Mouse (Mus musculus): Measurements from ENCODE around the gene Grn. TPM values are rescaled to one million over a fixed set of nuclear protein-coding genes. Genes with fewer than 3 reads are reported as not detected.

Grn gene
- polyA plus RNA-seq, 1 experiment from 2014 or later, result 58.8 TPM

DNA sequence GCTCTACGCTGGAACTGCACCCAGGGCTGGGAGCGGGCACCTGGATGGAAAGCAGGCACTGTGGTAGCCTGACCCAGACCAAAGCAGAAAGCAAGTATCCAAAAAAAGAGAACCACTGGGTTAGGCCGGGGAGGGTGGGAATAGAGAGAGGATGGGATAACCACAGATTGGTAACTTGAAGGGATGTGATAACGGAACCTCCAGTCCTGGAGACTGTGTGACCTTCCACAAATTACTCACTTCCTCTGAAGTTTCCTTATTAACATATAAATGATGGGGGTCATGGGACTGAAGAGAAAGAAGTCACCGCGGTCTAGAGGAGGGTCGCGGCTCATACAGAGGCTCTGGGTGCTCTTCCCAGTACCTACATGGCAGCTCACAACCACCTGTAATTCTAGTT is 10.1 kb downstream of the Grn start:
- H3K27me3 ChIP-seq (ENCODE audit: control insufficient read depth, insufficient read depth, low read length), result 0 out of 2 replicates have a peak, but pooled peaks cover 4% of the 10 kb centered on the region
- H3K4me3 ChIP-seq (ENCODE audit: low read depth, low read length), result no peak overlapping the region
- WGBS, result 87% methylated on average over 8 of the region's 8 CpGs
- peaks cover 17% of the 10 kb centered on the region for H3K4me1 ChIP-seq (ENCODE audit: control insufficient read depth, insufficient read depth, low read length)
- no peaks in the 10 kb centered on the region for H3K9me3 ChIP-seq (ENCODE audit: control insufficient read depth, low read length)
- no peak for ATAC-seq (ENCODE audit: insufficient number of reproducible peaks, low FRiP score, low TSS enrichment, low read depth)
- H3K27ac ChIP-seq (replicated peaks; ENCODE audit: low read depth, low read length), result no peak overlapping the region
- H3K36me3 ChIP-seq (ENCODE audit: control insufficient read depth, insufficient read depth, low read length), result peaks cover 10% of the 10 kb centered on the region
- H3K4me2 ChIP-seq (ENCODE audit: low read depth, severe bottlenecking), result no peak overlapping the region
- DNase-seq (ENCODE audit: low spot score), result no peak
- H3K9ac ChIP-seq (ENCODE audit: low read length), result no peak overlapping the region

DNA sequence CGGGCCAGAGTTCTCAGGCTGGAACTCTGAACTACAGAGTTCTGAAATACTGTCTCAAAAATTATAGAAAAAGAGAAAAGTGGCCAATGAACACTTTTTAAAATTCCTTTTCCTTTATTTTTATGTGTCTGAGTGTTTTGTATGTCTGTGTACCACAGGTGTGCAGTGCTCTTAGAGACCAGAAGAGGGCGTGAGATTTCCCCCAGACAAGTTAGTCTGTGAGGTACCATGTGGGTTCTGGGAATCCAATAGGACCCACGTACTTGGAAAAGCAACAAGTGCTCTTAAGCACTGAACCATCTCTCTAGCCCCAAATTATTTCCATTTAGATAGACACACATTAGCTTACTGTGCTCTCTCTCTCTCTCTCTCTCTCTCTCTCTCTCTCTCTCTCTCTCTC is 11.3 kb downstream of the Grn start:
- DNase-seq (ENCODE audit: low spot score), result no peak
- no peak overlapping the region for H3K4me3 ChIP-seq (ENCODE audit: low read depth, low read length)
- no peak overlapping the region for H3K4me2 ChIP-seq (ENCODE audit: low read depth, severe bottlenecking)
- 0 out of 2 replicates have a peak, but pooled peaks cover 4% of the 10 kb centered on the region for H3K27me3 ChIP-seq (ENCODE audit: control insufficient read depth, insufficient read depth, low read length)
- no peak overlapping the region for H3K27ac ChIP-seq (replicated peaks; ENCODE audit: low read depth, low read length)
- ATAC-seq (ENCODE audit: insufficient number of reproducible peaks, low FRiP score, low TSS enrichment, low read depth), result no peak
- no peaks in the 10 kb centered on the region for H3K9me3 ChIP-seq (ENCODE audit: control insufficient read depth, low read length)
- no peak overlapping the region for H3K9ac ChIP-seq (ENCODE audit: low read length)
- H3K4me1 ChIP-seq (ENCODE audit: control insufficient read depth, insufficient read depth, low read length), result peaks cover 28% of the 10 kb centered on the region
- H3K36me3 ChIP-seq (ENCODE audit: control insufficient read depth, insufficient read depth, low read length), result peaks cover 4% of the 10 kb centered on the region; the same call in 1 of the 2 replicates
- 78% methylated on average over 3 of the region's 3 CpGs for WGBS

DNA sequence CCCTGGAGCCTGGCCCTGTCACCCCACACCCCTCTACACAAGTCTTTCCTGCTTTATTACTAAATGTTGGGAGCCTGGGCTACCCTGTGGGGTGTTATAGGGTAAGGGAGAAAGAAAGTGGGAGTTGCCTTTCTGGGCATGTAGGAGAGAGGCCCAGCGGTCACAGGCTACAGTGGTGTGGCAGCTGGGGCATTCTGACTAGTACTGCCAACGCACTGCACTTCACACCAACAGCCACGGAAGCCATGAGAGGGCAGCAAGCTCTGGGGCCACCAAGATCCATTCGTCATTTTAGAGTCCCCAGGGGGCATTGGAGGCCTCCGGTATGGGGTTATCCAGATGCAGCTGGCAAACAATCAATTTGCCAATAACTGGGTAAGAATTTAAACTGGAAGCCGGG is 12.0 kb downstream of the Grn start:
- Histone ChIP-seq H3K36me3 (ENCODE audit: control insufficient read depth, insufficient read depth, low read length) (peaks cover 4% of the 10 kb centered on the region; the same call in 1 of the 2 replicates), H3K4me1 (ENCODE audit: control insufficient read depth, insufficient read depth, low read length) (peaks cover 29% of the 10 kb centered on the region), H3K4me2 (ENCODE audit: low read depth, severe bottlenecking) (no peak overlapping the region), H3K9me3 (ENCODE audit: control insufficient read depth, low read length) (no peaks in the 10 kb centered on the region), H3K27me3 (ENCODE audit: control insufficient read depth, insufficient read depth, low read length) (0 out of 2 replicates have a peak, but pooled peaks cover 4% of the 10 kb centered on the region), H3K9ac (ENCODE audit: low read length) (no peak overlapping the region), H3K27ac (replicated peaks; ENCODE audit: low read depth, low read length) (no peak overlapping the region), H3K4me3 (ENCODE audit: low read depth, low read length) (no peak overlapping the region)
- DNase-seq (ENCODE audit: low spot score) (no peak), ATAC-seq (ENCODE audit: insufficient number of reproducible peaks, low FRiP score, low TSS enrichment, low read depth) (no peak)
- WGBS, result 94% methylated on average over 6 of the region's 6 CpGs

DNA sequence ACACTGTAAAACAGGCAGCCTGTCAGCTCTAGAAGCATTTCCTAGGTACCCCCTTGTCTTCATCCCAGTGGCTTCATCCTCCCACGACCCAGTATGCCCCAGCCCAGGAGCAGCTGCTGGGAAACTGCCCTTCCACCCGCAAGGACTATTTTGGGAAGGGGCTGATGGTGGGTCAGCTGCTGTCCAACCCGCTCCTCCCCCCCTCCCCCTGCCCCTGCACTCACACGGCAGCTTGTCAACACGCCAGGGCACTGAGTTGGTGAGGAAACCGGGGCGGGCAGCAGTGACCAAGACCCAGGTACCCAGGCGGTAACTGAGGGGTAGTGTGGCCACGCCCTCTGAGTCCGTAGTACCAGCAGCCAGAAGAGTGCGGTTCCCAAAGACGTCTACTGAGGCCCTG is 13.6 kb downstream of the Grn start:
- Histone ChIP-seq H3K9ac (ENCODE audit: low read length) (no peak overlapping the region), H3K9me3 (ENCODE audit: control insufficient read depth, low read length) (no peaks in the 10 kb centered on the region), H3K4me1 (ENCODE audit: control insufficient read depth, insufficient read depth, low read length) (peaks cover 22% of the 10 kb centered on the region), H3K27me3 (ENCODE audit: control insufficient read depth, insufficient read depth, low read length) (0 out of 2 replicates have a peak, but pooled peaks cover 5% of the 10 kb centered on the region), H3K4me2 (ENCODE audit: low read depth, severe bottlenecking) (no peak overlapping the region), H3K4me3 (ENCODE audit: low read depth, low read length) (no peak overlapping the region), H3K36me3 (ENCODE audit: control insufficient read depth, insufficient read depth, low read length) (peaks cover 4% of the 10 kb centered on the region; the same call in 1 of the 2 replicates), H3K27ac (replicated peaks; ENCODE audit: low read depth, low read length) (no peak overlapping the region)
- WGBS, result 56% methylated on average over 12 of the region's 12 CpGs
- no peak for DNase-seq (ENCODE audit: low spot score)
- no peak for ATAC-seq (ENCODE audit: insufficient number of reproducible peaks, low FRiP score, low TSS enrichment, low read depth)

DNA sequence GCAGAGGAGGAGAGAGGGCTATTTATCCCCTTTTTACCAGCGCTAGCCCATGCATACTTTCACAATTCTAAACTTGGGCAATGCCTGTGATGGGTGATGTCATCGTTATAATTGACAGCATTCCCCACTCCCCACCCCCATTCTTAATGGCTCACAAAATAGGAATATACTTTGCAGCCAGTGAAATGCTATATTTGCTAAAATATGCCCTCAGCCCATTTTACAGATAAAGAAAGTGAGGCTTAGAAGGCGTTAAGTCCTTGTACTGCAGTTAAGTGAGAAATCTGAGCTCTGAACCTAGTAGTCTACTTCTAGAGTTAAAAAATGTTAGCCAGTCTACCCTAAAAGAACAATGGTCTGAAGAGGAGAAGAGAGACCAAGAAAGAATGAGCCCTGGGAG is 14.2 kb downstream of the Grn start:
- peaks cover 22% of the 10 kb centered on the region for H3K4me1 ChIP-seq (ENCODE audit: control insufficient read depth, insufficient read depth, low read length)
- H3K36me3 ChIP-seq (ENCODE audit: control insufficient read depth, insufficient read depth, low read length), result peaks cover 4% of the 10 kb centered on the region; the same call in 1 of the 2 replicates
- no peaks in the 10 kb centered on the region for H3K9me3 ChIP-seq (ENCODE audit: control insufficient read depth, low read length)
- no peak for DNase-seq (ENCODE audit: low spot score)
- H3K27ac ChIP-seq (replicated peaks; ENCODE audit: low read depth, low read length), result no peak overlapping the region
- 68% methylated on average over 3 of the region's 3 CpGs for WGBS
- no peak overlapping the region for H3K4me3 ChIP-seq (ENCODE audit: low read depth, low read length)
- no peak overlapping the region for H3K4me2 ChIP-seq (ENCODE audit: low read depth, severe bottlenecking)
- H3K9ac ChIP-seq (ENCODE audit: low read length), result no peak overlapping the region
- H3K27me3 ChIP-seq (ENCODE audit: control insufficient read depth, insufficient read depth, low read length), result 0 out of 2 replicates have a peak, but pooled peaks cover 5% of the 10 kb centered on the region
- no peak for ATAC-seq (ENCODE audit: insufficient number of reproducible peaks, low FRiP score, low TSS enrichment, low read depth)

DNA sequence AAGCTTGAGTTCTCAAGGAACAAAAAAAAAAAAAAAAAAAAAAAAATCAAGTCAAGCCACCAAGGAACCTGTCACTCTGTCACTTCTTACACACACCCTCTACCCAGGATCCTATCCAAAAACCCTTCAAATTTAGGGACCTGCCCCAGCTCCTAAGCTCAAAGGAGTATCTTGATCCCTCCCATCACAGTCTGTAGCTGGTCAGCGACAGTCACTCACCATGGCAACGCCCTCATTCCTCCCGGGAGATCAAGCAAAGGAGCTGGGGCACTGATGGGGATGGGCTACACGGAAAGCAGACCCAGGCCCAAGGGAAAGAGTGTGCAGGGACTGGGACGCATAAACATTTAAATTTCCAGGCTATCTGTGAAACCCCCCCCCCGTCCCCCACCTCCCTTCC is 14.7 kb downstream of the Grn start:
- DNase-seq (ENCODE audit: low spot score), result no peak
- no peak overlapping the region for H3K4me3 ChIP-seq (ENCODE audit: low read depth, low read length)

DNA sequence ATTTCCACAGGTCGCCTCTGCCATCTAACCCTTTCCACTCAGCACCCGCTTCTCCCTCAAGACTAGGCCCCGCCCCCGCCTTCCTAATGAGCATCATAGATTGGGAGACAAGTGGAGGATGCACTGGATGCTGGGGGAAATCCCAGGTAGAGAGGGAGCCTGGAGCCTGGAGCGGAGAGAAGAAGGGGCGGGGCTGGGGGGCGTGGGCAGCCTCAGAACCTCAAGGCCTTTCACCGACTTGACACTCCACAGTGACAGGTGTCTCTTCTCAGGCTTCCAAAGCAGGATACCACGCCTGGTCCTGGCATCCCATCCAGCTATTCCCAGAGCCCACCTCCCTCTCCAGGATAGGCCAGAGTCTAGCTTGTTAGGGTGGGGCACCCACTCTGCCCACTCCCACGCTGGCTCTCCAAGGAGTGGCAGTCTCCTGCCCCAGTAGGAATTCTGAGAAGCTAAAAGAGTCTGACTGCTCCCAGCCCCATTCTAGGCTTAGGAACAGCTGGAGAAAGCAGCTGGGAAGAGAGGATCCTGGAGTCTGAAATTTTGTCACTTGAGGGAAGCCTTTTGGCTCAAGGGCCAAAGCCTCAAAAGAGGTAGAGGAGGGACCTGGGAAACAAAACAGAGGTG is 15.3 kb downstream of the Grn start:
- Histone ChIP-seq H3K27ac (replicated peaks; ENCODE audit: low read depth, low read length) (no peak overlapping the region), H3K9me3 (ENCODE audit: control insufficient read depth, low read length) (no peaks in the 10 kb centered on the region), H3K4me2 (ENCODE audit: low read depth, severe bottlenecking) (peak overlapping the region; percentile 55), H3K36me3 (ENCODE audit: control insufficient read depth, insufficient read depth, low read length) (peaks cover 4% of the 10 kb centered on the region; the same call in 1 of the 2 replicates), H3K27me3 (ENCODE audit: control insufficient read depth, insufficient read depth, low read length) (0 out of 2 replicates have a peak, but pooled peaks cover 5% of the 10 kb centered on the region), H3K4me3 (ENCODE audit: low read depth, low read length) (no peak overlapping the region), H3K4me1 (ENCODE audit: control insufficient read depth, insufficient read depth, low read length) (peaks cover 22% of the 10 kb centered on the region), H3K9ac (ENCODE audit: low read length) (no peak overlapping the region)
- ATAC-seq (ENCODE audit: insufficient number of reproducible peaks, low FRiP score, low TSS enrichment, low read depth) (0 out of 2 replicates have a peak, but pooled peaks have one; percentile 15), DNase-seq (ENCODE audit: low spot score) (no peak)
- WGBS, result 11% methylated on average over 10 of the region's 10 CpGs

More for the DNA sequence above, 14.7 kb downstream of the Grn start:
- Histone ChIP-seq H3K9me3 (ENCODE audit: control insufficient read depth, low read length) (no peaks in the 10 kb centered on the region), H3K4me1 (ENCODE audit: control insufficient read depth, insufficient read depth, low read length) (peaks cover 22% of the 10 kb centered on the region), H3K4me2 (ENCODE audit: low read depth, severe bottlenecking) (no peak overlapping the region; the same call in 1 of the 2 replicates), H3K36me3 (ENCODE audit: control insufficient read depth, insufficient read depth, low read length) (peaks cover 4% of the 10 kb centered on the region; the same call in 1 of the 2 replicates), H3K27me3 (ENCODE audit: control insufficient read depth, insufficient read depth, low read length) (0 out of 2 replicates have a peak, but pooled peaks cover 5% of the 10 kb centered on the region), H3K9ac (ENCODE audit: low read length) (peak overlapping the region; percentile 7; the same call in 1 of the 2 replicates), H3K27ac (replicated peaks; ENCODE audit: low read depth, low read length) (no peak overlapping the region)
- WGBS, result 12% methylated on average over 6 of the region's 6 CpGs
- no peak for ATAC-seq (ENCODE audit: insufficient number of reproducible peaks, low FRiP score, low TSS enrichment, low read depth)

DNA sequence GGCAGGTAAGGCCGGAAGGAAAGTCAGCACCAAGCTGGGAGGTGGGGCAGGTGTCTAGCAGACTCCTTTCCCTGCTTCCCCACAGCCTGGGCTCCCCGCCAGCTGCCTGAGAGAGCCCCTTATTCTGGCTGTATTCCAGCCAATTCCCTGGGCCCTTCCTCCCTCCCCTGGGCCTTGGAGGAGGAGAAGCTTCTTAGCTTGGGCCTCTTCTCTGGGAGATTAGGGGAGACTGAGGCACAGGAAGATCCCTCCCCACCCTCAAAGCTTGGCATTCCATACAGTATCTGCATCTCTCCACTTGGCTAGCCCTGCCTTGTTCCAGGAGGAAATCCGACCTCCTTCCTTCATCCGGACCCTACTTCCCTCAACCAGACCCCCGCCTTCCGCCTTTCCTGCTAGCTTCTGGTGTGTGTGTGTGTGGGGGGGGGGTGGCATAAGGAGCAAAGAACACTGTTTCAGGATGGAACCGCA is 15.8 kb downstream of the Grn start:
- Histone ChIP-seq H3K4me1 (ENCODE audit: control insufficient read depth, insufficient read depth, low read length) (peaks cover 22% of the 10 kb centered on the region), H3K27me3 (ENCODE audit: control insufficient read depth, insufficient read depth, low read length) (0 out of 2 replicates have a peak, but pooled peaks cover 5% of the 10 kb centered on the region), H3K27ac (replicated peaks; ENCODE audit: low read depth, low read length) (no peak overlapping the region), H3K4me3 (ENCODE audit: low read depth, low read length) (peak overlapping the region; percentile 95), H3K9ac (ENCODE audit: low read length) (peak overlapping the region; percentile 97; the same call in 1 of the 2 replicates), H3K36me3 (ENCODE audit: control insufficient read depth, insufficient read depth, low read length) (peaks cover 4% of the 10 kb centered on the region; the same call in 1 of the 2 replicates), H3K9me3 (ENCODE audit: control insufficient read depth, low read length) (no peaks in the 10 kb centered on the region), H3K4me2 (ENCODE audit: low read depth, severe bottlenecking) (peak overlapping the region; percentile 55)
- 19% methylated on average over 7 of the region's 7 CpGs for WGBS
- DNase-seq (ENCODE audit: low spot score) (no peak), ATAC-seq (ENCODE audit: insufficient number of reproducible peaks, low FRiP score, low TSS enrichment, low read depth) (no peak)

All from limb, embryonic 11.5 days (tissue).